Mouse (Mus musculus) embryonic facial prominence, embryonic 13.5 days (tissue): Measurements from ENCODE around the gene Gabbr1. TPM values are rescaled to one million over a fixed set of nuclear protein-coding genes. Genes with fewer than 3 reads are reported as not detected.

Source experiments
- ATAC-seq: fragments of 200-750 bp; cut with Nextera tagmentation; 2 replicates; pipeline ENCODE4 v1.8.0; 2017; ENCODE audit warnings: low read depth; ENCODE audit not compliant: insufficient number of reproducible peaks, insufficient read depth, low FRiP score, low TSS enrichment
- H3K27ac ChIP-seq: fragments of 300-500 bp; sonication (generic); 2 replicates; pipeline ENCODE4 v1.5.1; 2015; ENCODE audit warnings: moderate library complexity, mild to moderate bottlenecking, inconsistent platforms
- H3K27me3 ChIP-seq: fragments of 300-500 bp; sonication (generic); 2 replicates; pipeline ENCODE4 v1.6.1; 2015; ENCODE audit warnings: mild to moderate bottlenecking, inconsistent platforms
- H3K36me3 ChIP-seq: fragments of 300-500 bp; sonication (generic); 2 replicates; pipeline ENCODE4 v1.6.1; 2015; ENCODE audit warnings: mild to moderate bottlenecking, inconsistent platforms
- H3K4me1 ChIP-seq: fragments of 300-500 bp; sonication (generic); 2 replicates; pipeline ENCODE4 v1.6.1; 2015; ENCODE audit warnings: inconsistent platforms
- H3K4me2 ChIP-seq: fragments of 300-500 bp; sonication (generic); 2 replicates; pipeline ENCODE4 v1.6.1; 2015; ENCODE audit warnings: moderate library complexity, mild to moderate bottlenecking, inconsistent platforms
- H3K4me3 ChIP-seq: fragments of 300-500 bp; sonication (generic); 2 replicates; pipeline ENCODE4 v1.5.1; 2015; ENCODE audit warnings: mild to moderate bottlenecking, inconsistent platforms
- H3K9ac ChIP-seq: fragments of 300-500 bp; sonication (generic); 2 replicates; pipeline ENCODE4 v1.6.1; 2015; ENCODE audit warnings: mild to moderate bottlenecking, inconsistent platforms
- H3K9me3 ChIP-seq: fragments of 300-500 bp; sonication (generic); 2 replicates; pipeline ENCODE4 v1.6.1; 2016; ENCODE audit warnings: inconsistent platforms
- WGBS: fragments of 180-500 bp; shearing (Covaris S2); methylation state at CpG from one replicate; pipeline ENCODE4 v1.1.7; 2015; ENCODE audit warnings: mixed read lengths; 5-methylcytosine and 5-hydroxymethylcytosine counted together
- polyA plus RNA-seq: library from polyadenylated mRNA; unstranded; fragments of >200 nt; fragmentation: Nextera tagmentation; extraction: Ambion mirVana; gene quantifications from 2 replicates; pipeline ENCODE4 v1.2.1, GENCODE M21; 2015

Gene Gabbr1
- polyA plus RNA-seq, 1 experiment from 2014 or later, result 16.1 TPM

GRCm38 (mm10) chr17:37063063-37063462, 17.3 kb downstream of the Gabbr1 start:
- no peaks in the 10 kb centered on the region for H3K27me3 ChIP-seq
- no peak overlapping the region for H3K9ac ChIP-seq
- H3K36me3 ChIP-seq, result peaks cover 92% of the 10 kb centered on the region
- H3K4me3 ChIP-seq, result no peak overlapping the region
- no peak overlapping the region for H3K4me2 ChIP-seq
- no peaks in the 10 kb centered on the region for H3K9me3 ChIP-seq
- H3K4me1 ChIP-seq, result no peaks in the 10 kb centered on the region
- no peak overlapping the region for H3K27ac ChIP-seq
- ATAC-seq, result no peak
- 47% methylated on average over 10 of the region's 10 CpGs for WGBS

GRCm38 (mm10) chr17:37063686-37064495, 18.1 kb downstream of the Gabbr1 start:
- Histone ChIP-seq H3K9me3 (no peaks in the 10 kb centered on the region), H3K4me1 (no peaks in the 10 kb centered on the region), H3K36me3 (peaks cover 93% of the 10 kb centered on the region), H3K4me3 (no peak overlapping the region), H3K4me2 (no peak overlapping the region), H3K9ac (no peak overlapping the region), H3K27ac (no peak overlapping the region), H3K27me3 (no peaks in the 10 kb centered on the region)
- 68% methylated on average over 11 of the region's 11 CpGs for WGBS
- ATAC-seq, result no peak

GRCm38 (mm10) chr17:37065993-37066392, 20.2 kb downstream of the Gabbr1 start:
- H3K36me3 ChIP-seq, result peaks cover 96% of the 10 kb centered on the region
- no peak for ATAC-seq
- no peak overlapping the region for H3K4me2 ChIP-seq
- no peaks in the 10 kb centered on the region for H3K9me3 ChIP-seq
- H3K4me1 ChIP-seq, result no peaks in the 10 kb centered on the region
- WGBS, result 90% methylated on average over 2 of the region's 2 CpGs
- no peaks in the 10 kb centered on the region for H3K27me3 ChIP-seq
- no peak overlapping the region for H3K9ac ChIP-seq
- no peak overlapping the region for H3K27ac ChIP-seq
- no peak overlapping the region for H3K4me3 ChIP-seq

GRCm38 (mm10) chr17:37067861-37068260, 22.1 kb downstream of the Gabbr1 start:
- H3K27ac ChIP-seq, result no peak overlapping the region
- 85% methylated on average over 1 of the region's 1 CpGs for WGBS
- peaks cover 96% of the 10 kb centered on the region for H3K36me3 ChIP-seq

GRCm38 (mm10) chr17:37070121-37070520, 24.4 kb downstream of the Gabbr1 start:
- 89% methylated on average over 8 of the region's 8 CpGs for WGBS

More at GRCm38 (mm10) chr17:37067861-37068260, 22.1 kb downstream of the Gabbr1 start:
- Histone ChIP-seq H3K4me3 (no peak overlapping the region), H3K9ac (no peak overlapping the region), H3K9me3 (no peaks in the 10 kb centered on the region), H3K4me1 (no peaks in the 10 kb centered on the region), H3K4me2 (no peak overlapping the region), H3K27me3 (no peaks in the 10 kb centered on the region)
- no peak for ATAC-seq

GRCm38 (mm10) chr17:37072080-37072729, 26.4 kb downstream of the Gabbr1 start:
- no peaks in the 10 kb centered on the region for H3K4me1 ChIP-seq
- 84% methylated on average over 12 of the region's 12 CpGs for WGBS
- no peak overlapping the region for H3K27ac ChIP-seq
- H3K9me3 ChIP-seq, result no peaks in the 10 kb centered on the region
- no peak overlapping the region for H3K4me3 ChIP-seq
- peaks cover 95% of the 10 kb centered on the region for H3K36me3 ChIP-seq
- H3K4me2 ChIP-seq, result no peak overlapping the region
- ATAC-seq, result no peak
- H3K9ac ChIP-seq, result no peak overlapping the region
- no peaks in the 10 kb centered on the region for H3K27me3 ChIP-seq

More at GRCm38 (mm10) chr17:37070121-37070520, 24.4 kb downstream of the Gabbr1 start:
- no peaks in the 10 kb centered on the region for H3K4me1 ChIP-seq
- H3K9me3 ChIP-seq, result no peaks in the 10 kb centered on the region
- H3K27me3 ChIP-seq, result no peaks in the 10 kb centered on the region
- H3K4me3 ChIP-seq, result no peak overlapping the region
- H3K9ac ChIP-seq, result no peak overlapping the region
- H3K36me3 ChIP-seq, result peaks cover 97% of the 10 kb centered on the region
- H3K4me2 ChIP-seq, result no peak overlapping the region
- ATAC-seq, result no peak
- no peak overlapping the region for H3K27ac ChIP-seq

- WGBS, result 70% methylated on average over 11 of the region's 11 CpGs
- no peaks in the 10 kb centered on the region for H3K9me3 ChIP-seq
- ATAC-seq, result no peak
- no peaks in the 10 kb centered on the region for H3K27me3 ChIP-seq
- H3K9ac ChIP-seq, result no peak overlapping the region
- peaks cover 89% of the 10 kb centered on the region for H3K36me3 ChIP-seq
- peaks cover 5% of the 10 kb centered on the region for H3K4me1 ChIP-seq
- no peak overlapping the region for H3K4me2 ChIP-seq
- H3K4me3 ChIP-seq, result no peak overlapping the region
- no peak overlapping the region for H3K27ac ChIP-seq
These were observed 27.0 kb downstream of the Gabbr1 start for GRCm38 (mm10) chr17:37072730-37073276.

GRCm38 (mm10) chr17:37075181-37075580, 29.4 kb downstream of the Gabbr1 start:
- ATAC-seq, result no peak

GRCm38 (mm10) chr17:37075766-37076165, 30.0 kb downstream of the Gabbr1 start:
- no peak for ATAC-seq
- Histone ChIP-seq H3K27me3 (no peaks in the 10 kb centered on the region), H3K4me2 (no peak overlapping the region), H3K9ac (no peak overlapping the region), H3K4me3 (no peak overlapping the region), H3K36me3 (peaks cover 59% of the 10 kb centered on the region), H3K9me3 (no peaks in the 10 kb centered on the region), H3K27ac (no peak overlapping the region), H3K4me1 (peaks cover 19% of the 10 kb centered on the region)
- 89% methylated on average over 2 of the region's 2 CpGs for WGBS

More at GRCm38 (mm10) chr17:37075181-37075580, 29.4 kb downstream of the Gabbr1 start:
- peaks cover 19% of the 10 kb centered on the region for H3K4me1 ChIP-seq
- H3K4me2 ChIP-seq, result no peak overlapping the region
- no peaks in the 10 kb centered on the region for H3K9me3 ChIP-seq
- H3K9ac ChIP-seq, result no peak overlapping the region
- H3K27me3 ChIP-seq, result no peaks in the 10 kb centered on the region
- WGBS, result 80% methylated on average over 6 of the region's 6 CpGs
- no peak overlapping the region for H3K4me3 ChIP-seq
- H3K36me3 ChIP-seq, result peaks cover 65% of the 10 kb centered on the region
- H3K27ac ChIP-seq, result no peak overlapping the region

- 36% methylated on average over 1 of the region's 1 CpGs for WGBS
- ATAC-seq, result no peak
These were observed 32.4 kb downstream of the Gabbr1 start for GRCm38 (mm10) chr17:37078193-37078592.

GRCm38 (mm10) chr17:37078990-37079389, 33.2 kb downstream of the Gabbr1 start:
- H3K9me3 ChIP-seq, result no peaks in the 10 kb centered on the region
- no peak for ATAC-seq
- H3K36me3 ChIP-seq, result peaks cover 28% of the 10 kb centered on the region
- H3K27me3 ChIP-seq, result no peaks in the 10 kb centered on the region
- H3K9ac ChIP-seq, result no peak overlapping the region
- 18% methylated on average over 2 of the region's 2 CpGs for WGBS
- H3K27ac ChIP-seq, result no peak overlapping the region
- H3K4me2 ChIP-seq, result no peak overlapping the region
- no peak overlapping the region for H3K4me3 ChIP-seq
- H3K4me1 ChIP-seq, result peaks cover 19% of the 10 kb centered on the region

More at GRCm38 (mm10) chr17:37078193-37078592, 32.4 kb downstream of the Gabbr1 start:
- H3K9ac ChIP-seq, result no peak overlapping the region
- no peak overlapping the region for H3K4me3 ChIP-seq
- H3K27ac ChIP-seq, result no peak overlapping the region
- H3K4me1 ChIP-seq, result peaks cover 19% of the 10 kb centered on the region
- H3K36me3 ChIP-seq, result peaks cover 36% of the 10 kb centered on the region
- H3K27me3 ChIP-seq, result no peaks in the 10 kb centered on the region
- H3K9me3 ChIP-seq, result no peaks in the 10 kb centered on the region
- H3K4me2 ChIP-seq, result no peak overlapping the region
